Mouse (Mus musculus) adrenal gland, postnatal 25 days (tissue): Measurements from ENCODE around the gene Kpna7. TPM values are rescaled to one million over a fixed set of nuclear protein-coding genes. Genes with fewer than 3 reads are reported as not detected.
"Not testable (repeated sequence)": the region's sequence is repeated elsewhere in the genome, so short reads cannot be mapped to it uniquely, and the experiment has no call there.

Experiments used
- DNase-seq: peaks from one replicate; pipeline ENCODE4 v3.0.0; 2021; ENCODE audit warnings: mixed read lengths
- total RNA-seq: library from RNA; stranded (reverse); gene quantifications from 2 replicates; pipeline ENCODE4 v1.2.3, GENCODE M21; 2021

The Kpna7 gene
- total RNA-seq, 1 experiment from 2014 or later, result not detected

- not testable (repeated sequence) for DNase-seq
Observed at GRCm38 (mm10) chr5:145020254-145020653, 63.6 kb downstream of the Kpna7 start.

GRCm38 (mm10) chr5:145016761-145017160 lies 67.1 kb downstream of the Kpna7 start:
- not testable (repeated sequence) for DNase-seq

GRCm38 (mm10) chr5:145014278-145014677 lies 69.6 kb downstream of the Kpna7 start:
- DNase-seq, result no peak

- DNase-seq, result no peak
Observed at GRCm38 (mm10) chr5:145008878-145009659, 74.8 kb downstream of the Kpna7 start.

- DNase-seq, result no peak
Observed at GRCm38 (mm10) chr5:145005596-145005995, 78.2 kb downstream of the Kpna7 start.

- no peak for DNase-seq
Observed at GRCm38 (mm10) chr5:145004495-145004894, 79.3 kb downstream of the Kpna7 start.

- DNase-seq, result no peak
Observed at GRCm38 (mm10) chr5:145003362-145003761, 80.5 kb downstream of the Kpna7 start.

- no peak for DNase-seq
Observed at GRCm38 (mm10) chr5:144998491-144998890, 85.3 kb downstream of the Kpna7 start.

GRCm38 (mm10) chr5:144990481-144990880 lies 93.3 kb downstream of the Kpna7 start:
- DNase-seq, result no peak

GRCm38 (mm10) chr5:144990051-144990450 lies 93.8 kb downstream of the Kpna7 start:
- DNase-seq, result no peak

GRCm38 (mm10) chr5:144989061-144989405 lies 94.8 kb downstream of the Kpna7 start:
- DNase-seq, result no peak

- peak; percentile 10 for DNase-seq
Observed at GRCm38 (mm10) chr5:144988340-144989060, 95.3 kb downstream of the Kpna7 start.

- DNase-seq, result no peak
Observed at GRCm38 (mm10) chr5:144987561-144987960, 96.3 kb downstream of the Kpna7 start.

- no peak for DNase-seq
Observed at GRCm38 (mm10) chr5:144984839-144985238, 99.0 kb downstream of the Kpna7 start.

GRCm38 (mm10) chr5:144983227-144983626 lies 100.6 kb downstream of the Kpna7 start:
- no peak for DNase-seq

- DNase-seq, result no peak
Observed at GRCm38 (mm10) chr5:144979110-144979509, 104.7 kb downstream of the Kpna7 start.

GRCm38 (mm10) chr5:144978533-144979107 lies 105.2 kb downstream of the Kpna7 start:
- DNase-seq, result peak; percentile 77

- DNase-seq, result no peak
Observed at GRCm38 (mm10) chr5:144971266-144971665, 112.6 kb downstream of the Kpna7 start.

- peak; percentile 88 for DNase-seq
Observed at GRCm38 (mm10) chr5:144965639-144966351, 118.0 kb downstream of the Kpna7 start, which contains the start of gene Smurf1. Gene Smurf1 (minus strand): TSS chr5:144965847.

GRCm38 (mm10) chr5:144964872-144965638 lies 118.8 kb downstream of the Kpna7 start:
- peak; percentile 83 for DNase-seq

GRCm38 (mm10) chr5:144964465-144964864 lies 119.4 kb downstream of the Kpna7 start:
- no peak for DNase-seq

GRCm38 (mm10) chr5:144963817-144964261 lies 120.0 kb downstream of the Kpna7 start:
- DNase-seq, result peak; percentile 45
